9 mouse cellular contexts compared by ENCODE assay signal in genomic region chr5:30482319-30482718, GRCm38 (mm10). TPM values are rescaled to one million over a fixed set of nuclear protein-coding genes. Genes with fewer than 3 reads are reported as not detected.
DNase-seq lines count a peak whose midpoint lies in the region; ATAC-seq lines count a peak whose summit lies in the region.
"Had no signal": no experiment of that assay in that cellular context is flagged by ENCODE, and none has a peak within 500 bp of the region (broad histone marks: within the 10 kb centered on the region; RNA-seq: fewer than 3 reads in every experiment).

No protein-coding gene starts in this region.

- no peaks in the 10 kb centered on the region for H3K27me3 ChIP-seq in limb, embryonic 15.5 days
- H3K27me3 ChIP-seq in neural tube, embryonic 11.5 days (ENCODE audit: control insufficient read depth, insufficient read depth, low read length): no peaks in the 10 kb centered on the region
- H3K27me3 ChIP-seq: stomach, embryonic 15.5 days had no signal

- H3K9ac ChIP-seq in limb, embryonic 15.5 days: no peak overlapping the region
- no peak overlapping the region for H3K9ac ChIP-seq in neural tube, embryonic 11.5 days (ENCODE audit: low read length)
- H3K9ac ChIP-seq: stomach, embryonic 15.5 days had no signal

- 16% methylated on average over 5 of the region's 5 CpGs for WGBS in limb, embryonic 15.5 days
- WGBS in neural tube, embryonic 11.5 days: 19% methylated on average over 5 of the region's 5 CpGs

- no peak overlapping the region for H3K27ac ChIP-seq in limb, embryonic 15.5 days
- H3K27ac ChIP-seq in neural tube, embryonic 11.5 days (ENCODE audit: low read depth, low read length): no peak overlapping the region
- H3K27ac ChIP-seq: stomach, embryonic 15.5 days had no signal

- no peaks in the 10 kb centered on the region for H3K4me1 ChIP-seq in limb, embryonic 15.5 days
- H3K4me1 ChIP-seq in neural tube, embryonic 11.5 days (ENCODE audit: control insufficient read depth, insufficient read depth, low read length): no peaks in the 10 kb centered on the region

- no peak overlapping the region for H3K4me3 ChIP-seq in limb, embryonic 15.5 days
- H3K4me3 ChIP-seq in neural tube, embryonic 11.5 days (ENCODE audit: low read depth, low read length): no peak overlapping the region
- H3K4me3 ChIP-seq: stomach, embryonic 15.5 days had no signal

- DNase-seq in A20 (ENCODE audit: low read depth, low spot score) (peak; percentile 59), adipocyte (ENCODE audit: low spot score) (peak; percentile 89)
- peak; percentile 30 for DNase-seq in gastrocnemius, postnatal 25 days
- peak; percentile 67 for DNase-seq in kidney, adult 9 months
- peak; percentile 80 for DNase-seq in neural tube, embryonic 11.5 days (ENCODE audit: low spot score)
- DNase-seq in thymus, postnatal 0 days (ENCODE audit: low spot score): peak; percentile 68

- no peaks in the 10 kb centered on the region for H3K36me3 ChIP-seq in limb, embryonic 15.5 days
- no peaks in the 10 kb centered on the region for H3K36me3 ChIP-seq in neural tube, embryonic 11.5 days (ENCODE audit: control insufficient read depth, insufficient read depth, low read length)
- H3K36me3 ChIP-seq: stomach, embryonic 15.5 days had no signal

- no peak overlapping the region for H3K4me2 ChIP-seq in limb, embryonic 15.5 days
- H3K4me2 ChIP-seq in neural tube, embryonic 11.5 days (ENCODE audit: low read depth): no peak overlapping the region
- H3K4me2 ChIP-seq: stomach, embryonic 15.5 days had no signal

- H3K9me3 ChIP-seq in limb, embryonic 15.5 days: no peaks in the 10 kb centered on the region
- H3K9me3 ChIP-seq in neural tube, embryonic 11.5 days (ENCODE audit: control insufficient read depth, low read length): no peaks in the 10 kb centered on the region
- H3K9me3 ChIP-seq: stomach, embryonic 15.5 days had no signal

- peak; percentile 91 for ATAC-seq in common myeloid progenitor, adult 5-6 weeks (replicated peaks; ENCODE audit: low read depth, poor library complexity, severe bottlenecking)
- 0 out of 2 replicates have a peak, but pooled peaks have one; percentile 22 for ATAC-seq in limb, embryonic 15.5 days (ENCODE audit: insufficient number of reproducible peaks, low FRiP score, low TSS enrichment, low read depth)
- no peak for ATAC-seq in neural tube, embryonic 11.5 days (ENCODE audit: insufficient read depth, low FRiP score, low TSS enrichment)

RNA-seq across cellular contexts. Expression of gene 1700001C02Rik, which starts 16.5 kb away (rescaled TPM):
- total RNA-seq in common myeloid progenitor, adult 5-6 weeks (2017): not detected in 2 replicates
- not detected for total RNA-seq in gastrocnemius, postnatal 25 days (2021)
- polyA plus RNA-seq in limb, embryonic 15.5 days (2015; fragmentation: Nextera tagmentation; extraction: Ambion mirVana): not detected in 2 replicates
- polyA plus RNA-seq in neural tube, embryonic 11.5 days (2014; fragmentation: Nextera tagmentation; extraction: Ambion mirVana): not detected in 2 replicates
- 0.66 and 1.4 TPM in 2 replicates for polyA plus RNA-seq in thymus, postnatal 0 days (2015; fragmentation: Nextera tagmentation; extraction: Ambion mirVana)

RNA-seq across cellular contexts. Expression of gene Otof, which starts 20.6 kb away (rescaled TPM):
- not detected in 2 replicates for total RNA-seq in common myeloid progenitor, adult 5-6 weeks (2017)
- total RNA-seq in gastrocnemius, postnatal 25 days (2021): under 1 TPM; 0.08 to 0.18 TPM
- polyA plus RNA-seq in limb, embryonic 15.5 days (2015; fragmentation: Nextera tagmentation; extraction: Ambion mirVana): 0.30 and 0.33 TPM in 2 replicates
- polyA plus RNA-seq in neural tube, embryonic 11.5 days (2014; fragmentation: Nextera tagmentation; extraction: Ambion mirVana): 0.04 and 0.18 TPM in 2 replicates
- 0.16 and 0.17 TPM in 2 replicates for polyA plus RNA-seq in thymus, postnatal 0 days (2015; fragmentation: Nextera tagmentation; extraction: Ambion mirVana)

Comparison
In these comparisons a context has a peak if more than half of its experiments do, and no peak if none do; other contexts are left out.
1. DNase-seq: peak in every context shown above with its lines; median percentile 89 in adipocyte; 80 in neural tube, embryonic 11.5 days; 68 in thymus, postnatal 0 days; 67 in kidney, adult 9 months; 59 in A20; 30 in gastrocnemius, postnatal 25 days.